Mouse (Mus musculus) C2C12 (cell line): Measurements from ENCODE around the gene Map3k19. TPM values are rescaled to one million over a fixed set of nuclear protein-coding genes. Genes with fewer than 3 reads are reported as not detected.

Experiments
- H3K27me3 ChIP-seq: one replicate; pipeline ENCODE4 v1.6.1; 2011; ENCODE audit not compliant: control insufficient read depth, insufficient read depth, insufficient read length
- H3K36me3 ChIP-seq: one replicate; pipeline ENCODE4 v1.6.1; 2011; ENCODE audit not compliant: control insufficient read depth, insufficient read depth
- H3K4me3 ChIP-seq: one replicate; pipeline ENCODE4 v1.5.1; 2011; ENCODE audit warnings: mild to moderate bottlenecking, control low read depth; ENCODE audit not compliant: poor library complexity, insufficient read depth, severe bottlenecking
- H3K79me2 ChIP-seq: one replicate; pipeline ENCODE4 v1.6.1; 2011; ENCODE audit not compliant: control insufficient read depth, insufficient read depth
- H3K79me3 ChIP-seq: one replicate; pipeline ENCODE4 v1.6.1; 2011; ENCODE audit warnings: low read depth, control low read depth
- H3ac ChIP-seq: one replicate; pipeline ENCODE3; 2011; ENCODE audit warnings: low read depth; ENCODE audit not compliant: control insufficient read depth, insufficient read length
- CEBPB ChIP-seq: IDR thresholded peaks from one replicate; pipeline ENCODE4 v1.6.1; 2011; ENCODE audit warnings: low read depth, mild to moderate bottlenecking, control low read depth, moderate library complexity
- CTCF ChIP-seq: IDR thresholded peaks from one replicate; pipeline ENCODE4 v1.5.1; 2011; ENCODE audit not compliant: control insufficient read depth, insufficient read depth, insufficient read length
- FOSL1 ChIP-seq: IDR thresholded peaks from one replicate; pipeline ENCODE4 v1.8.0; 2011; ENCODE audit warnings: mild to moderate bottlenecking, low read length; ENCODE audit not compliant: poor library complexity, insufficient read depth, severe bottlenecking
- MAX ChIP-seq: IDR thresholded peaks from one replicate; pipeline ENCODE4 v1.6.1; 2011; ENCODE audit warnings: mild to moderate bottlenecking, control low read depth
- MYOD1 ChIP-seq: IDR thresholded peaks from one replicate; pipeline ENCODE4 v1.6.1; 2011; ENCODE audit warnings: low read depth; ENCODE audit not compliant: control insufficient read depth, insufficient read length
- MYOG ChIP-seq: IDR thresholded peaks from one replicate; pipeline ENCODE4 v1.6.1; 2011; ENCODE audit not compliant: control insufficient read depth, insufficient read length; ENCODE audit errors: extremely low read depth
- USF1 ChIP-seq: IDR thresholded peaks from one replicate; pipeline ENCODE4 v1.6.1; 2011; ENCODE audit warnings: low read depth, mild to moderate bottlenecking, control low read depth, moderate library complexity
- polyA plus RNA-seq: library from polyadenylated mRNA; unstranded; fragments of >200 nt; fragmentation: generic; extraction: Trizol; gene quantifications from one replicate; pipeline ENCODE4 v1.2.1, GENCODE M21; 2012; ENCODE audit warnings: missing spikeins

Map3k19 gene
- polyA plus RNA-seq, 1 experiment = 0.06 TPM

DNA sequence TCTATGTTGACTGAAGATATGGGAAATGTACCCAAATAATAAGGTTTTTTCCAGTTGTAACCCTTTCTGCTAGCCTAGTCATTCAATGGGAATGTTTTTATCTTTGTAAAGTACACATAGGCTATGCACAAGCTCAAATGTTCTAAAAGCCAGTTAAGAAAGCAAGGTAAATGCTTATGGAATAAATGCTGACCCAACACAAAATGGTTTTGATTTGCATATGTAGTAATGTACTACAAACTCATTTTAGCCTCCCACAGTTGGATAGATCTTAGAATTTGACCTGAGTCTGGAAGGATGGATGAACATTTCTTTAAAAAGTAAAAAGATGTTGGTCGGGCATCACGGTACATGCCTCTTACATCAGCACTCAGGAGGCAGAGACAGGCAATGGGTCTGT, 88.1 kb downstream of the Map3k19 start:
- TF ChIP-seq MYOG = no peak
- no peak for TF ChIP-seq MAX
- TF ChIP-seq USF1 = no peak
- no peak for TF ChIP-seq FOSL1
- Histone ChIP-seq H3K4me3 (no peak overlapping the region), H3K27me3 (no peaks in the 10 kb centered on the region), H3K79me3 (no peaks in the 10 kb centered on the region), H3K36me3 (no peaks in the 10 kb centered on the region), H3ac (no peak overlapping the region), H3K79me2 (no peaks in the 10 kb centered on the region)

DNA sequence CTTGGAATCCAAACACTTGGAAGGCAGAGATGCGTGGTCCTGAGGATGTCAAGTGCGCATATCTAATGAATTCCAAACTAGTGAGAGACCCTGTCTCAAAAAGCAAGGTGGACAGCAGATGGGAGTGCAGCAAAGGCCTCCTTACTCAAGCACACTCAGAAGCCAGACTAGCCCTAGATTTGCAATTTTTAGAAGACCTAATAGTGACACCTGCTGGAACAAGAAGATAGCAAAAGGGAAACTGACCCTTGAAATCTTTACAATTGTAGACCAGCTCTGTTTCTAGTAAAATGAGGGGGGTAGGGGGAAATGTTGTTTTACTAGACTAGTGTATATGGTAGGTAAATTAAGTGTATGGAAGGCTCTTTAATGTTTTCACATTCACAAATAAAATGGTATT, 89.4 kb downstream of the Map3k19 start:
- no peak overlapping the region for H3K4me3 ChIP-seq
- no peaks in the 10 kb centered on the region for H3K27me3 ChIP-seq
- H3K79me2 ChIP-seq = no peaks in the 10 kb centered on the region
- no peak overlapping the region for H3ac ChIP-seq
- no peak for TF ChIP-seq USF1
- TF ChIP-seq CTCF = no peak
- no peak for TF ChIP-seq CEBPB
- no peak for TF ChIP-seq MAX
- TF ChIP-seq MYOD1 = no peak
- TF ChIP-seq FOSL1 = no peak
- no peak for TF ChIP-seq MYOG
- no peaks in the 10 kb centered on the region for H3K79me3 ChIP-seq
- no peaks in the 10 kb centered on the region for H3K36me3 ChIP-seq

Other genes starting within 250 kb of the Map3k19 start
- 0.06 TPM for gene Tmem163, start 175.5 kb downstream of the Map3k19 start, polyA plus RNA-seq
- gene Acmsd, start 125.6 kb downstream of the Map3k19 start, polyA plus RNA-seq = not detected
- gene Ccnt2, start 80.9 kb downstream of the Map3k19 start, polyA plus RNA-seq = 6.0 TPM
- gene Rab3gap1, start 13.7 kb upstream of the Map3k19 start, polyA plus RNA-seq = 14.0 TPM
- 3.1 TPM for gene Zranb3, start 248.0 kb upstream of the Map3k19 start, polyA plus RNA-seq
- 29.9 TPM for gene R3hdm1, start 248.3 kb upstream of the Map3k19 start, polyA plus RNA-seq